Mouse (Mus musculus) forebrain, embryonic 12.5 days (tissue): ENCODE measurements around the gene Mfap4. TPM values are rescaled to one million over a fixed set of nuclear protein-coding genes. Genes with fewer than 3 reads are reported as not detected.

Source experiments
- ATAC-seq: fragments of 200-750 bp; cut with Nextera tagmentation; 2 replicates; pipeline ENCODE4 v1.8.0; 2017; ENCODE audit warnings: moderate TSS enrichment; ENCODE audit not compliant: low FRiP score
- H3K27ac ChIP-seq: fragments of 300-500 bp; sonication (generic); 2 replicates; pipeline ENCODE4 v1.5.1; 2016; ENCODE audit warnings: mild to moderate bottlenecking
- H3K27me3 ChIP-seq: fragments of 300-500 bp; sonication (generic); 2 replicates; pipeline ENCODE4 v1.6.1; 2016; ENCODE audit warnings: mild to moderate bottlenecking
- H3K36me3 ChIP-seq: fragments of 300-500 bp; sonication (generic); replicated peaks from 2 replicates; pipeline ENCODE4 v1.6.1; 2016; ENCODE audit warnings: mild to moderate bottlenecking
- H3K4me1 ChIP-seq: fragments of 300-500 bp; sonication (generic); 2 replicates; pipeline ENCODE4 v1.6.1; 2016
- H3K4me2 ChIP-seq: fragments of 300-500 bp; sonication (generic); 2 replicates; pipeline ENCODE4 v1.6.1; 2016; ENCODE audit warnings: mild to moderate bottlenecking, moderate library complexity
- H3K4me3 ChIP-seq: fragments of 300-500 bp; sonication (generic); replicated peaks from 2 replicates; pipeline ENCODE4 v1.5.1; 2016; ENCODE audit warnings: mild to moderate bottlenecking
- H3K9ac ChIP-seq: fragments of 300-500 bp; sonication (generic); 2 replicates; pipeline ENCODE4 v1.6.1; 2016; ENCODE audit warnings: mild to moderate bottlenecking
- H3K9me3 ChIP-seq: fragments of 300-500 bp; sonication (generic); 2 replicates; pipeline ENCODE4 v1.6.1; 2016
- WGBS: fragments of 180-500 bp; shearing (Covaris S2); methylation state at CpG from one replicate; pipeline ENCODE4 v1.1.7; 2016; 5-methylcytosine and 5-hydroxymethylcytosine counted together
- polyA plus RNA-seq: library from polyadenylated mRNA; unstranded; fragments of >200 nt; fragmentation: Nextera tagmentation; extraction: Ambion mirVana; gene quantifications from 2 replicates; pipeline ENCODE4 v1.2.1, GENCODE M21; 2016

Gene Mfap4
- polyA plus RNA-seq, 1 experiment from 2014 or later: 69.4 TPM

DNA sequence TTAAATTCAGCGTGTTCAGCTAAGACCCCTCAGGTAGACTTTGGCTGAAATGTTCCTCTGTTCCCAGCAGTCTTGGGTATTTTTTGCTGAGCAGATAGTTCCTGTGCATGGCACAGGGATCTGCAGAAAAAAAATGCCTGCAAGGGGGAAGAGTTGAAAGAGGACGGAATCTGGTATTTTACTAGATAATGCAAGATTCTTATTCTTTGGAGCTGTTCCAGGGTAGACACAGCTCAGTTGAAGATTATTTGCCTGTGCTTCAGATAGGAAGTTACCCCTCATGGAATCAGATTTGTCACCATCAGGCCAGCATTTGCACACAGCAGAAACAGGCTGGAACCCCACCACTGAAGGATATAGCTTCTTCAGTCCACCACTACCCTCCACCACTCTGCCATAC, 10.3 kb downstream of the Mfap4 start:
- Histone ChIP-seq H3K27me3 (no peaks in the 10 kb centered on the region), H3K9ac (no peak overlapping the region), H3K4me2 (no peak overlapping the region), H3K36me3 (peaks cover 22% of the 10 kb centered on the region), H3K4me3 (no peak overlapping the region), H3K4me1 (peaks cover 18% of the 10 kb centered on the region), H3K27ac (no peak overlapping the region), H3K9me3 (no peaks in the 10 kb centered on the region)
- no peak for ATAC-seq
- 92% methylated on average over 2 of the region's 2 CpGs for WGBS

DNA sequence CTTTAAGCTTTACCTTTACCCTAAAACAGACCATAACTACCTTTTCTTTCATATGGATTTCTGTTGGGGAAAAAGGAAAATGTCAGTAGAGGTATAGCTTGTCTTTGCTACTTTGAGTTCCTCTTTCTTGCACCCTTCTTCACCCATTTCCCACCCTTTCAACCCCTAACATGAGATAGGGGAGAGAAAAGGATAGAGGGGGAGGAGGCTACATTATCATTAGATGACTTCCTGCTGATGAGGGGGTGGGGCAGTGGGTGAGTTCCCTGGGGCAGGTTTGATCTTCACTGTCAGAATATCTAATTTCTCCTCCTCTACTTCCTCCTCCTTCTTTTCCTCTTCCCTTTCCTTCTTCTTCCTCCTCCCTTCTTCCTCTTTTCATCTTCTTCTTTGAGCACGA, 12.3 kb downstream of the Mfap4 start:
- Histone ChIP-seq H3K9me3 (no peaks in the 10 kb centered on the region), H3K36me3 (0 out of 2 replicates have a peak, but pooled peaks cover 3% of the 10 kb centered on the region), H3K27ac (no peak overlapping the region), H3K4me1 (peaks cover 11% of the 10 kb centered on the region), H3K27me3 (no peaks in the 10 kb centered on the region), H3K4me3 (no peak overlapping the region), H3K9ac (no peak overlapping the region), H3K4me2 (no peak overlapping the region)
- WGBS: 65% methylated on average over 1 of the region's 1 CpGs
- ATAC-seq: no peak

DNA sequence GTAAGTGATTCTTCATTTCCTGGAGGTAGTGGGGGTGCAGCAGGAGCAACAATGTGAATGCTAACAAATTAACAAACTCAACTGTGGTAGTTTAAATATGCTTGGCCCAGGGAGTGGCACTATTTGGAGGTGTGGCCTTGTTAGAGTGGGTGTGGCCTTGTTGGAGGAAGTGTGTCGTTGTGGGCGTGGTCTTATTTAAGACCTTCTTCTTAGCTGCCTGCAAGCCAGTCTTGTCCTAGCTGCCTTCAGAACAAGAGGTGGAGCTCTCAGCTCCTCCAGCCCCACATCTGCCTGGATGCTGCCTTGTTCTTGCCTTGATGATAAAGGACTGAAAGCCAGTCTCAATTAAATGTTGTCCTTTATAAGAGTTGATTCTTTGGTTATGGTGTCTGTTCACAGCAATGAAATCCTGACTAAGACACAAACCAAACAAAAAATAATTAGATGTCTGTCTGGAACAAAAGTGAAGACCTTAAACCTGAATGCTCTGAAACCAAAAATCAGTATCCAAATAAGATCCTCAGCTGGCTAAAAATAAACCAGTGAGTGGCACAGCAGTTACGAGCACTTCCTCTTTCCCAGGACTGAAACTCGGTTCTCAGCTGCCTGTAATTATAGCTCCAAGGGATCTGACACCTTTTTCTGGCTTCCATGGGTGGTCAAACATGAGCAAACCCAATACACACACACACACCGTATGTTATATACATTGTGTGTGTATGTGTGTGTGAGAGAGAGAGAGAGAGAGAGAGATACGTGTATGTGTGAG, 13.7 kb downstream of the Mfap4 start:
- no peak overlapping the region for H3K9ac ChIP-seq
- H3K27ac ChIP-seq: no peak overlapping the region
- 82% methylated on average over 6 of the region's 6 CpGs for WGBS
- H3K4me1 ChIP-seq: no peaks in the 10 kb centered on the region; the same call in 1 of the 2 replicates
- H3K9me3 ChIP-seq: no peaks in the 10 kb centered on the region
- H3K27me3 ChIP-seq: no peaks in the 10 kb centered on the region
- H3K36me3 ChIP-seq: no peaks in the 10 kb centered on the region
- no peak for ATAC-seq
- H3K4me3 ChIP-seq: no peak overlapping the region
- H3K4me2 ChIP-seq: no peak overlapping the region

DNA sequence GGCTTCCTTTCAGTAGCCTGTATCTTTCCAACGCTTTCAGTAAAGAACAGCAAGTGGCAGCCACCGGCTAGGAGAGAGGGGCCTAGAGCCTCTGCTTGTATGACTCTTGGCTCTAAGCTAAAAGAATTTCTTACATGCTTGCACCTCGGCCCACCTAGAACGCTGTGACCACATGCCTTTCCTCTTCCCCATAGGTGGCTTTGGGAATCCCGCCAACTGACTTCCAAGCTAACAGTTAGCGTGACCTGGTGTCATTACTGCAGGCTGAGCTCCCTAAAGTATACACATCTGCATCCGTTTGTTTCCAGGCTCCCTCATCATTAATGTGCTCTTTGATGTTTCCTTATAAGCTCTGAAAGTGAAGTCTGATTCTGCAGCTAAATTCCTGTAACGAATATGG, 18.7 kb downstream of the Mfap4 start:
- no peak overlapping the region for H3K4me3 ChIP-seq
- H3K4me2 ChIP-seq: peak overlapping the region; percentile 67
- WGBS: 77% methylated on average over 8 of the region's 8 CpGs
- no peak overlapping the region for H3K9ac ChIP-seq
- no peak overlapping the region for H3K27ac ChIP-seq
- H3K27me3 ChIP-seq: no peaks in the 10 kb centered on the region
- H3K36me3 ChIP-seq: 0 out of 2 replicates have a peak, but pooled peaks cover 3% of the 10 kb centered on the region
- no peaks in the 10 kb centered on the region for H3K9me3 ChIP-seq
- H3K4me1 ChIP-seq: peaks cover 15% of the 10 kb centered on the region
- ATAC-seq: no peak

DNA sequence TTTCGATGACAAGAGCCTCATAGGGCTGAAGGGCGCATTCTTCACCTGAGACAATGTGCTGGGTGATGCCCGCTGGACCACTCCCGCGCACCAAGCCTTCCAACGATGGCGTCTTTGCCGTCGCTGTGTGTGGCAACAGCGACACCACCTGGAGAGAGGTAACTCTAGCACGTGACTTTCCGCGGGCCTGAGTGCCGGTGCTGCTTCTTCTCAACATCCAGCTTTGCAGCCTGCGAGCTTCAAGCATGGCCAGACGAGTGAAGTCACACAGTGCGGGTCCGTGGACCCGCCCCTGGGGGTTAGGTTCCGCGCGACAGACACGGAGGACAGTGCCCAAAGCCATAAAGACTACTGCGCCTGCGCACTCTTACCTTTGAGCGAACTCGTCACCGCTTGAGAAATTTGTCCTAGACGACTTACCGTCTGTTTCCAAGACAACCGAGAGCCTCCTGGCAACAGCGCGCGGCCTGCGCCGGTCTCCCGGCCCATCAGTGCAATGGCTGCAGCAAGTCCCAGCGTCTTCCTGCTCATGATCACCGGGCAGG, 19.6 kb downstream of the Mfap4 start, which contains the start of gene B9d1:
TSS of gene B9d1 (plus strand) at position 432 of the 545 bp plus-strand sequence.
- Histone ChIP-seq H3K4me3 (peak within 1 kb of the TSS; percentile 49), H3K9ac (peak within 1 kb of the TSS; percentile 55), H3K9me3 (no peaks in the 10 kb centered on the region), H3K27ac (peak within 1 kb of the TSS; percentile 87), H3K4me2 (peak within 1 kb of the TSS; percentile 67), H3K36me3 (peaks cover 9% of the 10 kb centered on the region), H3K4me1 (peaks cover 15% of the 10 kb centered on the region), H3K27me3 (no peaks in the 10 kb centered on the region)
- peak; percentile 95 for ATAC-seq
- WGBS: under 1% methylated on average over 39 of the region's 39 CpGs

DNA sequence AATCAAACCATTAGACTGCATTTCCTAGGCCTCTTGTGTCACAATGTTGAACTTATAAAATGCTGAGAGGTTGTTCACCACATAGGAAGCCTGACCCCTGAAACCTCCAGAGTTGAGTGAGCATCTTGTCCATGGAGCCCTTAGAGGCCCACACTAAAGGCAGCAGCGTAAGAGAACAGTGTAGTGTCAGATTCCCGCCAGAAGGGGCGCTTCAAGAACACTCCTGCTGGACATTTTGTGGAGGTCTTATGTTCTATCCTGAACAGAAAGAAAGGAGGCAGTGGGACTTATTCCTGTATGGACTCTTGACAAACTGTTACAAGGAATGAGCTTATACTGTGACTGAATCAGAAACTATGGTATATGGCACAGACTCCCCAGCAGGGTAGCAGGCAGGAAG, 29.7 kb downstream of the Mfap4 start:
- no peak for ATAC-seq
- WGBS: 35% methylated on average over 3 of the region's 3 CpGs

DNA sequence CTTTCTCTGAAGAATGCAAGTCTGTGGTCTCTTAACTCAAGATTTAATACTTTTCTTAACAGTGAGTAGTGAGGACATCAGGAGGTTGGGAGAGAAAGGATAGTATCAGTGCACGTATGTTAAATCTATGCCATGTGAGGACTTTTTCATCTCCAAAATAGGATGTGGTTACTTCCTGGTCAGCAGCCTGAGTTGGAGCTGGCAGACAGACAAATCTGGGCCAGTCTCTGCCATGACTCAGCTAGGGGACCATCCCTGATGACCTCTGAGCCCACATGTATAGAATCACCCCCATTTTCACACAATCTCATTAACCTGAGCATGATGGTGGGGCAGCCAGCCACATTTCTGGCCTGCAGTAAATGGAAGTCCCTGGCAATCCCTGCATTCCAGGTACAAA, 32.7 kb downstream of the Mfap4 start:
- ATAC-seq: no peak
- no peak overlapping the region for H3K9ac ChIP-seq
- no peak overlapping the region for H3K27ac ChIP-seq
- WGBS: 93% methylated on average over 1 of the region's 1 CpGs
- H3K36me3 ChIP-seq: peaks cover 61% of the 10 kb centered on the region
- no peak overlapping the region for H3K4me2 ChIP-seq
- H3K27me3 ChIP-seq: no peaks in the 10 kb centered on the region
- no peaks in the 10 kb centered on the region for H3K4me1 ChIP-seq
- no peak overlapping the region for H3K4me3 ChIP-seq
- no peaks in the 10 kb centered on the region for H3K9me3 ChIP-seq

More for the DNA sequence above, 29.7 kb downstream of the Mfap4 start:
- Histone ChIP-seq H3K36me3 (peaks cover 56% of the 10 kb centered on the region), H3K27ac (no peak overlapping the region), H3K27me3 (no peaks in the 10 kb centered on the region), H3K4me1 (no peaks in the 10 kb centered on the region), H3K4me2 (no peak overlapping the region), H3K9ac (no peak overlapping the region), H3K4me3 (no peak overlapping the region), H3K9me3 (no peaks in the 10 kb centered on the region)

DNA sequence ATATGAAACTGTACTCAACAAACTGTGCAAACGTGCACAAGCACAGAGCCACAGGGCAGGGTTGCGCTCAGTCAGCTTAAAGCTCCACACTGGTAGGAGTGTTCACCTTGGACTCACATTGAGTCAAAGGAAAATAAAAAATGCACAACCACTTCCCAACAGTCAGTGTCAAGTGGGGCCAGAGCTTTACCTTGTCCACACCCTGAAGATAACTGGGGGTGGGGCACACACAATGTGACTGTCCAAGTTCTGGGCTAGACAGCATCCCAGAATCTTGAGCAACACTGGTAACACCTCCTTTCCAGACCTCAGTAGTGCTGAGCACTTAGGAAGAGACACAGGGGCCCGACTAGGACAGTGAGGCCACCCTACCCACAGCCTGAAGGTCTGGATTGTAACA, 33.6 kb downstream of the Mfap4 start:
- Histone ChIP-seq H3K4me1 (no peaks in the 10 kb centered on the region), H3K9me3 (no peaks in the 10 kb centered on the region), H3K9ac (no peak overlapping the region), H3K36me3 (peaks cover 60% of the 10 kb centered on the region), H3K27me3 (no peaks in the 10 kb centered on the region), H3K4me2 (no peak overlapping the region), H3K4me3 (no peak overlapping the region), H3K27ac (no peak overlapping the region)
- ATAC-seq: no peak
- WGBS: 95% methylated on average over 3 of the region's 3 CpGs

DNA sequence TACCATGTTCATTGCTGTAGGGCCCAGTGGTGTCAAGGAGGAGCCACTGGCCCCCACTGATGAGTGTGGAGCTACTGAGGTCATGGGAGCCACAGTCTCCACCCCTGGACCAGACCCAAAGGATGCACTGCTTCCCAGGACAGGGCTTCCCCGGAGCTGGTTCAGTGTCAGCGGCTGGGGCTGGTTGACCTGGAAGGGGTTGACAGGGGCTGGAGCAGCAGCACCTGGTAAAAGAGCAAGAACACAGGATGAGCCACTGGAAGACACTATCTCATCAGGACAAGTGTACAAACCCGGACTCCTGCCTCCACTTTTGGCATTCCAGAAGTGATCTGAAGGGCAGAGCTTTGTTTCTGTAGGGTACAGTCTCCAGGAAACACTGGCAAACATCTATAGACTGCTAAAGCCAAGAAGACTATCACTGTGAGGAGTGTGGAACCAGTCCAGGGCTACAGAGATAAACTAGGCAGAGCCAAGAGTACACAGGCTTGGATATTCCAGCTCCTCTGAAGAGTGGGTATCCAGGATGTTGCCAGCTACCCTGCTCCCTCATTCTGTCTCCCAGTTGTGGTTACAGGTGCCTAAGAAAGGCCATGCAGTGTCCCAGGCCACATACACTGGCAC, 34.4 kb downstream of the Mfap4 start:
- Histone ChIP-seq H3K4me3 (no peak overlapping the region), H3K36me3 (peaks cover 59% of the 10 kb centered on the region), H3K27ac (no peak overlapping the region), H3K4me1 (no peaks in the 10 kb centered on the region), H3K4me2 (no peak overlapping the region), H3K27me3 (no peaks in the 10 kb centered on the region), H3K9ac (no peak overlapping the region), H3K9me3 (no peaks in the 10 kb centered on the region)
- WGBS: 94% methylated on average over 3 of the region's 3 CpGs
- ATAC-seq: no peak

DNA sequence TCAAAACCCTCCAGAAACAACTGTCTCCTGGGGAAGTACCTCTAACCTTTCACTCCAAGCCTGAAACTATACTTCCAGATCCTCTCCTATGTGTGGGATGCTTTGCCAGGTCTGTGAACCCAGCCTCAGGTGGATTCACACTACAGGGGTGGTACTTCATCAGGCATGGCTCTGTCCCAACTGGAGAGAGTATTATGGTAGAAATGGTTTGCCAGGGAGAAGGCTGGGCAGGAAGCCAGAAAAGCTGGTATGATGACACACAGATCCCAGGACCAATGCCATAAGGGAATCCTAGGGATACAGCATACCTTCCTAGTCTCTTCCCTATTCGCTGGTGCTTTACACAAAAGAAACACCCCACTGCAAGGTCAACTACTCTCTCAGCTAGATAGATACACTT, 41.6 kb downstream of the Mfap4 start:
- WGBS: 100% methylated on average over 1 of the region's 1 CpGs
- Histone ChIP-seq H3K9me3 (no peaks in the 10 kb centered on the region), H3K36me3 (peaks cover 19% of the 10 kb centered on the region), H3K4me1 (peaks cover 12% of the 10 kb centered on the region), H3K27ac (no peak overlapping the region), H3K9ac (no peak overlapping the region), H3K4me3 (no peak overlapping the region), H3K27me3 (no peaks in the 10 kb centered on the region), H3K4me2 (no peak overlapping the region)
- no peak for ATAC-seq

DNA sequence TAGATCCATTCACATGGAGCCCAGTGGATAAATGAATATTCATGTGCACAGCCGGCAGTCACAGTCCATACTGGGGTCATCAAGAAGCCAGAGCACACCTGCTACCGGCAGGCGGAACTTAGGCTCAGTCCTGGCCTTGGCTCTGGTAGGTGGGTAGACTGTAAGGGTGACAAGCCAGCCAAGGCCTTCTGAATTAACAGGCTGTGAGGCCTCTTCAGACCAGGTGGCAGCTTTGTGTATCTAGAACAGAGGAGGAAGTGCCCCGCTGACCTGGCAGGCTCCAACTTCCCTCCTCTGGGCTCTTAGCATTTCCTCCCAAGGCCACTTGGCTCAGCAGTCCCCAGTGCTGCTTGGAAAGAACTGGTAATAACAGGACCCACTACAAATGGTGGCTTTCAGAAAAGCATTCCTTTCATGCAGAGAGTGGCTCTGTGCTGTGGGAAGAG, 44.1 kb downstream of the Mfap4 start:
- no peak overlapping the region for H3K9ac ChIP-seq
- H3K27ac ChIP-seq: no peak overlapping the region
- ATAC-seq: no peak
- peaks cover 12% of the 10 kb centered on the region for H3K4me1 ChIP-seq
- no peaks in the 10 kb centered on the region for H3K9me3 ChIP-seq
- no peak overlapping the region for H3K4me2 ChIP-seq
- no peak overlapping the region for H3K4me3 ChIP-seq
- WGBS: 60% methylated on average over 4 of the region's 4 CpGs
- H3K27me3 ChIP-seq: no peaks in the 10 kb centered on the region
- H3K36me3 ChIP-seq: peaks cover 18% of the 10 kb centered on the region; the same call in 1 of the 2 replicates

DNA sequence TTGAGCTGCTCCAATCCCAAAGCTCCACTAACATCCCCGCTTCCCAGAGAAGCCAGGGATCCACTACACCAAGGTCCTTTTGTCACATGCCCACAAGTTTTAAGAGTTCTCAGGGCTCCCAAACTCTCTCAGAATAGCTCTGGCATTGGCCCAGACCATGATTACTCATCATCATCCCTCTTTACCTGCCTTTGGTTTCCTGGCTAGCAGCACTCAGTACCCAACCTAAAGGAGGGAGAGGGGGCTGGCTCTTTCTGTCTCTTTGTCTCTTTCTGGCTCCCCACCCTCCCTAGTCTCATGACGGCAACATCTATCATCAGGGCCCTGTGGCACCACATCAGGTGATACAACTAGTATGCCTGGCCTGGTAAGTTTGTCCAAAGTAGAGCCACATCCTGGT, 47.6 kb downstream of the Mfap4 start:
- Histone ChIP-seq H3K27ac (no peak overlapping the region), H3K4me1 (peaks cover 12% of the 10 kb centered on the region), H3K4me2 (no peak overlapping the region), H3K4me3 (no peak overlapping the region), H3K36me3 (peaks cover 17% of the 10 kb centered on the region; the same call in 1 of the 2 replicates), H3K9ac (no peak overlapping the region), H3K27me3 (no peaks in the 10 kb centered on the region), H3K9me3 (no peaks in the 10 kb centered on the region)
- ATAC-seq: no peak
- WGBS: 95% methylated on average over 2 of the region's 2 CpGs
